10 mouse cellular contexts compared by ENCODE assay signal in the genomic region with DNA sequence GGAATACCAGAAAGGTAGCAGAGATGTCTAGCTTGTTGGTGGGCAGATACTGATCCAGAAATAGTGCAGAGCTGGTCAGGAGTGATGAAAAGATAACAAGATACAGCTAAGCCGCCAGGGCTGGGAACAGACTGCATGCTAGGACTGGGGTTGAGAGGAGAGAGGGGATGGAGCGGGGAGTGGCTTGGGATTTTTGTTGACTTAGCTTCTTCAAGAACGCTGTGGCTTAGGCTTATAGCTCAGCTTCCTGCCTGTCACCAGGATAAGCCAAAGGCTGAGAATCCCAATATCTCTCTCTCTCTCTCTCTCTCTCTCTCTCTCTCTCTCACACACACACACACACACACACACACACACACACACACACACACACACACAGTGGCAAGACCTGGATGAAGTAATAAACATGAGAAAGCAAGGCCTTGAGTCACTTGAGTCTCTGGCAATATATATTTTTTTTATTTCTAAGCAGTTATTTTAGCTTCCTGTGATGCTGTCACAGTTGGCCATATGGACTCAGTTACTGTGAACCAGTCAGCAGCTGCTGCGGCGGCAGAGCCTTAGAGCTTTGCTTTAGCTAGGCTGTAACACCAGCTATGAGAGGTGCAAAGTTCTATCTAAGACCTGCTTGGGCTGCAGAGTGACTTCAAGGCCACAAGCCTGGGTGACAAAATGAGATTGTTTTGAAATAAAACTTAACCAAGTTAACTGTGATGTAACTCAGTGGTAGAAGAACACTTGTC. TPM values are rescaled to one million over a fixed set of nuclear protein-coding genes. Genes with fewer than 3 reads are reported as not detected.
DNase-seq lines count a peak whose midpoint lies in the region; ATAC-seq and TF ChIP-seq lines count a peak whose summit lies in the region.
"Had no signal": no experiment of that assay in that cellular context is flagged by ENCODE, and none has a peak within 500 bp of the region (broad histone marks: within the 10 kb centered on the region; RNA-seq: fewer than 3 reads in every experiment).

No protein-coding gene starts in this region.

- no peaks in the 10 kb centered on the region for H3K9me3 ChIP-seq in embryonic facial prominence, embryonic 11.5 days (replicated peaks; ENCODE audit: control insufficient read depth, low read length)
- H3K9me3 ChIP-seq in forebrain, embryonic 14.5 days (replicated peaks; ENCODE audit: control insufficient read depth, low read length): no peaks in the 10 kb centered on the region
- no peaks in the 10 kb centered on the region for H3K9me3 ChIP-seq in liver, embryonic 11.5 days (ENCODE audit: control insufficient read depth, low read length)
- H3K9me3 ChIP-seq: lung, embryonic 15.5 days had no signal

- H3K9ac ChIP-seq in embryonic facial prominence, embryonic 11.5 days (replicated peaks; ENCODE audit: low read length): no peak overlapping the region
- no peak overlapping the region for H3K9ac ChIP-seq in forebrain, embryonic 14.5 days (ENCODE audit: low read length)
- H3K9ac ChIP-seq in liver, embryonic 11.5 days (ENCODE audit: low read depth, low read length): no peak overlapping the region
- H3K9ac ChIP-seq: lung, embryonic 15.5 days had no signal

- H3K36me3 ChIP-seq in embryonic facial prominence, embryonic 11.5 days (replicated peaks; ENCODE audit: control insufficient read depth, insufficient read depth, low read depth, low read length): no peaks in the 10 kb centered on the region
- no peaks in the 10 kb centered on the region for H3K36me3 ChIP-seq in forebrain, embryonic 14.5 days (ENCODE audit: control insufficient read depth, insufficient read depth, low read length)
- H3K36me3 ChIP-seq in liver, embryonic 11.5 days (ENCODE audit: control insufficient read depth, insufficient read depth, low read length): no peaks in the 10 kb centered on the region
- H3K36me3 ChIP-seq: lung, embryonic 15.5 days had no signal

- no peak overlapping the region for H3K4me3 ChIP-seq in layer of hippocampus, adult 2 months
- no peak overlapping the region for H3K4me3 ChIP-seq in embryonic facial prominence, embryonic 11.5 days (ENCODE audit: low read depth, low read length)
- no peak overlapping the region for H3K4me3 ChIP-seq in forebrain, embryonic 14.5 days (ENCODE audit: low read depth, low read length)
- H3K4me3 ChIP-seq in liver, embryonic 11.5 days (ENCODE audit: low read depth, low read length): no peak overlapping the region
- H3K4me3 ChIP-seq: lung, embryonic 15.5 days had no signal

- no peaks in the 10 kb centered on the region for H3K4me1 ChIP-seq in embryonic facial prominence, embryonic 11.5 days (ENCODE audit: control insufficient read depth, insufficient read depth, low read length)
- H3K4me1 ChIP-seq in forebrain, embryonic 14.5 days (ENCODE audit: control insufficient read depth, insufficient read depth, low read length): peaks cover 12% of the 10 kb centered on the region; the same call in 1 of the 2 replicates
- H3K4me1 ChIP-seq in liver, embryonic 11.5 days (replicated peaks; ENCODE audit: control insufficient read depth, insufficient read depth, low read length): no peaks in the 10 kb centered on the region
- H3K4me1 ChIP-seq: lung, embryonic 15.5 days had no signal

- no peaks in the 10 kb centered on the region for H3K27me3 ChIP-seq in embryonic facial prominence, embryonic 11.5 days (ENCODE audit: control insufficient read depth, insufficient read depth, low read length)
- H3K27me3 ChIP-seq in forebrain, embryonic 14.5 days (replicated peaks; ENCODE audit: control insufficient read depth, insufficient read depth, low read length): no peaks in the 10 kb centered on the region
- 0 out of 2 replicates have a peak, but pooled peaks cover 3% of the 10 kb centered on the region for H3K27me3 ChIP-seq in liver, embryonic 11.5 days (replicated peaks; ENCODE audit: control insufficient read depth, insufficient read depth, low read length)
- H3K27me3 ChIP-seq: lung, embryonic 15.5 days had no signal

- no peak overlapping the region for H3K4me2 ChIP-seq in embryonic facial prominence, embryonic 11.5 days (ENCODE audit: low read depth, low read length)
- no peak overlapping the region for H3K4me2 ChIP-seq in forebrain, embryonic 14.5 days (ENCODE audit: low read length)
- H3K4me2 ChIP-seq in liver, embryonic 11.5 days: no peak overlapping the region
- H3K4me2 ChIP-seq: lung, embryonic 15.5 days had no signal

- TF ChIP-seq CTCF in layer of hippocampus, adult 2 months (conservative IDR thresholded peaks at IDR 0.05): no peak

- DNase-seq in layer of hippocampus, adult 2 months (ENCODE audit: low spot score in 2 of 2): peak; percentile 59 to 79
- no peak for DNase-seq in layer of hippocampus, postnatal 25 days (ENCODE audit: extremely low spot score in 1 of 2, low spot score in 1 of 2)
- peak; percentile 67 for DNase-seq in embryonic facial prominence, embryonic 11.5 days (ENCODE audit: low spot score)
- DNase-seq in forebrain, embryonic 14.5 days (ENCODE audit: low spot score): peak; percentile 73
- DNase-seq in right cerebral cortex, postnatal 10 days (ENCODE audit: low spot score in 2 of 2): peak; percentile 60 to 85
- no peak for DNase-seq in liver, embryonic 11.5 days (ENCODE audit: low spot score)
- DNase-seq in spleen, postnatal 4 days (ENCODE audit: low spot score in 2 of 2): no peak
- DNase-seq: kidney, adult 11 months had no signal

- no peak for ATAC-seq in embryonic facial prominence, embryonic 11.5 days (replicated peaks; ENCODE audit: insufficient number of reproducible peaks, low FRiP score, low TSS enrichment, low read depth)
- ATAC-seq in forebrain, embryonic 14.5 days: no peak; the same call in 1 of the 2 replicates
- ATAC-seq in liver, embryonic 11.5 days (replicated peaks; ENCODE audit: low FRiP score): no peak

- WGBS in embryonic facial prominence, embryonic 11.5 days: 20% methylated on average over 5 of the region's 5 CpGs
- 52% methylated on average over 5 of the region's 5 CpGs for WGBS in forebrain, embryonic 14.5 days
- 47% methylated on average over 5 of the region's 5 CpGs for WGBS in liver, embryonic 11.5 days

- peak overlapping the region; percentile 97 for H3K27ac ChIP-seq in layer of hippocampus, adult 2 months
- H3K27ac ChIP-seq in embryonic facial prominence, embryonic 11.5 days (replicated peaks; ENCODE audit: low read depth, low read length): no peak overlapping the region
- H3K27ac ChIP-seq in forebrain, embryonic 14.5 days (ENCODE audit: low read depth, low read length): peak overlapping the region; percentile 83
- H3K27ac ChIP-seq in liver, embryonic 11.5 days (ENCODE audit: low read depth, low read length): no peak overlapping the region
- H3K27ac ChIP-seq: lung, embryonic 15.5 days had no signal

RNA-seq across cellular contexts. Expression of gene Islr, which starts 28.2 kb away (rescaled TPM):
- 10 to 100 TPM; 12.8 to 14.2 TPM for total RNA-seq in layer of hippocampus, adult 2 months (2021)
- total RNA-seq in layer of hippocampus, postnatal 25 days (2021): 10 to 100 TPM; 11.3 to 15.0 TPM
- polyA plus RNA-seq in embryonic facial prominence, embryonic 11.5 days (2014; fragmentation: Nextera tagmentation; extraction: Ambion mirVana): 24.6 and 26.7 TPM in 2 replicates
- polyA plus RNA-seq in forebrain, embryonic 14.5 days (2014; fragmentation: Nextera tagmentation; extraction: Ambion mirVana): 13.5 and 20.1 TPM in 2 replicates
- polyA plus RNA-seq in liver, embryonic 11.5 days (2014; fragmentation: Nextera tagmentation; extraction: Ambion mirVana): 7.7 and 8.5 TPM in 2 replicates

RNA-seq across cellular contexts. Expression of gene Islr2, which starts 28.2 kb away (rescaled TPM):
- total RNA-seq in layer of hippocampus, adult 2 months (2021): 100 to 1,000 TPM; 134 to 136 TPM
- 100 to 1,000 TPM; 152 TPM for total RNA-seq in layer of hippocampus, postnatal 25 days (2021)
- polyA plus RNA-seq in embryonic facial prominence, embryonic 11.5 days (2014; fragmentation: Nextera tagmentation; extraction: Ambion mirVana): 5.4 and 5.8 TPM in 2 replicates
- 118 and 123 TPM in 2 replicates for polyA plus RNA-seq in forebrain, embryonic 14.5 days (2014; fragmentation: Nextera tagmentation; extraction: Ambion mirVana)
- 0.43 TPM in 1 of 2 replicates, not detected in the other for polyA plus RNA-seq in liver, embryonic 11.5 days (2014; fragmentation: Nextera tagmentation; extraction: Ambion mirVana)
- polyA plus RNA-seq: heart, embryonic 14.5 days had no signal

RNA-seq across cellular contexts. Expression of gene Ccdc33, which starts 57.3 kb away (rescaled TPM):
- under 1 TPM; 0.29 to 0.49 TPM for total RNA-seq in layer of hippocampus, adult 2 months (2021)
- total RNA-seq in layer of hippocampus, postnatal 25 days (2021): 1 to 10 TPM in 1 of 2 experiments, under 1 TPM in 1; 0.49 to 2.4 TPM
- 0.54 and 0.77 TPM in 2 replicates for polyA plus RNA-seq in embryonic facial prominence, embryonic 11.5 days (2014; fragmentation: Nextera tagmentation; extraction: Ambion mirVana)
- polyA plus RNA-seq in forebrain, embryonic 14.5 days (2014; fragmentation: Nextera tagmentation; extraction: Ambion mirVana): 0.48 and 1.1 TPM in 2 replicates
- polyA plus RNA-seq in liver, embryonic 11.5 days (2014; fragmentation: Nextera tagmentation; extraction: Ambion mirVana): not detected in 2 replicates
- polyA plus RNA-seq: heart, embryonic 14.5 days had no signal

Comparison
In these comparisons a context has a peak if more than half of its experiments do, and no peak if none do; other contexts are left out.
1. DNase-seq: peak in layer of hippocampus, adult 2 months (2 of 2), embryonic facial prominence, embryonic 11.5 days (single experiment), forebrain, embryonic 14.5 days (single experiment) and right cerebral cortex, postnatal 10 days (2 of 2); none in layer of hippocampus, postnatal 25 days (0 of 2), liver, embryonic 11.5 days (single experiment) and spleen, postnatal 4 days (0 of 2).
2. H3K27ac ChIP-seq: peak in layer of hippocampus, adult 2 months (single experiment) and forebrain, embryonic 14.5 days (single experiment); none in embryonic facial prominence, embryonic 11.5 days (single experiment) and liver, embryonic 11.5 days (single experiment).
3. RNA of gene Islr2, which starts 28.2 kb away (polyA plus RNA-seq): 118 to 123 TPM in forebrain, embryonic 14.5 days; 5.4 to 5.8 TPM in embryonic facial prominence, embryonic 11.5 days and 0.43 TPM in liver, embryonic 11.5 days; every median in the first group is over 10 times any median in the second.